Mouse (Mus musculus) embryonic fibroblast, embryonic 13.5 days (primary cell): ENCODE data around the gene Pde11a. TPM values are rescaled to one million over a fixed set of nuclear protein-coding genes. Genes with fewer than 3 reads are reported as not detected.

ENCODE experiments used
- H3K27ac ChIP-seq: 2 replicates; pipeline ENCODE4 v1.5.1; 2012; ENCODE audit warnings: low read length, control low read depth, inconsistent platforms; ENCODE audit not compliant: insufficient read depth
- H3K4me1 ChIP-seq: 2 replicates; pipeline ENCODE4 v1.6.1; 2011; ENCODE audit warnings: low read length; ENCODE audit not compliant: control insufficient read depth, insufficient read depth
- H3K4me3 ChIP-seq: 2 replicates; pipeline ENCODE4 v1.5.1; 2011; ENCODE audit warnings: mild to moderate bottlenecking, control low read depth, low read length; ENCODE audit not compliant: insufficient read depth
- CTCF ChIP-seq: IDR thresholded peaks from 2 replicates; pipeline ENCODE4 v1.5.1; 2011; ENCODE audit warnings: mild to moderate bottlenecking, control low read depth, low read length, moderate library complexity, borderline replicate concordance; ENCODE audit not compliant: insufficient read depth
- POLR2A ChIP-seq: IDR thresholded peaks from 2 replicates; pipeline ENCODE4 v1.6.1; 2011; ENCODE audit warnings: low read depth, mild to moderate bottlenecking, control low read depth, low read length, moderate library complexity
- polyA plus RNA-seq: library from polyadenylated mRNA; stranded (reverse); fragments of >200 nt; gene quantifications from 2 replicates; pipeline ENCODE4 v1.2.4, GENCODE M21; 2011; ENCODE audit warnings: low read depth; ENCODE audit not compliant: missing spikeins, insufficient read length

Pde11a gene
- polyA plus RNA-seq, 1 experiment = 0.26 TPM

- no peak for TF ChIP-seq CTCF
- TF ChIP-seq POLR2A = no peak
These were observed 255.2 kb downstream of the Pde11a start for GRCm38 (mm10) chr2:76083396-76083795.

GRCm38 (mm10) chr2:76081991-76082390 lies 256.6 kb downstream of the Pde11a start:
- TF ChIP-seq CTCF (no peak), POLR2A (no peak)
- Histone ChIP-seq H3K4me3 (no peak overlapping the region), H3K27ac (no peak overlapping the region), H3K4me1 (no peaks in the 10 kb centered on the region)

More at GRCm38 (mm10) chr2:76083396-76083795, 255.2 kb downstream of the Pde11a start:
- Histone ChIP-seq H3K4me1 (no peaks in the 10 kb centered on the region), H3K4me3 (no peak overlapping the region), H3K27ac (no peak overlapping the region)

- Histone ChIP-seq H3K4me3 (no peak overlapping the region), H3K4me1 (no peaks in the 10 kb centered on the region), H3K27ac (no peak overlapping the region)
- TF ChIP-seq CTCF (no peak), POLR2A (no peak)
These were observed 258.0 kb downstream of the Pde11a start for GRCm38 (mm10) chr2:76080549-76080948.

GRCm38 (mm10) chr2:76076838-76077237 lies 261.7 kb downstream of the Pde11a start:
- Histone ChIP-seq H3K27ac (no peak overlapping the region), H3K4me3 (no peak overlapping the region), H3K4me1 (no peaks in the 10 kb centered on the region)
- TF ChIP-seq CTCF (no peak), POLR2A (no peak)

- H3K27ac ChIP-seq = no peak overlapping the region
- no peak for TF ChIP-seq CTCF
- TF ChIP-seq POLR2A = no peak
- H3K4me1 ChIP-seq = no peaks in the 10 kb centered on the region
- H3K4me3 ChIP-seq = no peak overlapping the region
These were observed 262.5 kb downstream of the Pde11a start for GRCm38 (mm10) chr2:76076047-76076446.

- TF ChIP-seq CTCF = no peak
- TF ChIP-seq POLR2A = no peak
- no peak overlapping the region for H3K4me3 ChIP-seq
- H3K4me1 ChIP-seq = no peaks in the 10 kb centered on the region
- no peak overlapping the region for H3K27ac ChIP-seq
These were observed 265.5 kb downstream of the Pde11a start for GRCm38 (mm10) chr2:76073079-76073478.

GRCm38 (mm10) chr2:76070432-76071306 lies 267.9 kb downstream of the Pde11a start:
- TF ChIP-seq POLR2A (peak; percentile 63; the same call in 1 of the 2 replicates), CTCF (0 out of 2 replicates have a peak, but pooled peaks have one; percentile 20)
- H3K27ac ChIP-seq = no peak overlapping the region
- peak overlapping the region; percentile 51 for H3K4me3 ChIP-seq
- no peaks in the 10 kb centered on the region for H3K4me1 ChIP-seq

- Histone ChIP-seq H3K27ac (no peak overlapping the region), H3K4me1 (no peaks in the 10 kb centered on the region), H3K4me3 (no peak overlapping the region)
- TF ChIP-seq CTCF (no peak), POLR2A (no peak)
These were observed 269.3 kb downstream of the Pde11a start for GRCm38 (mm10) chr2:76069238-76069637.

GRCm38 (mm10) chr2:76068155-76068554 lies 270.4 kb downstream of the Pde11a start:
- Histone ChIP-seq H3K4me1 (no peaks in the 10 kb centered on the region), H3K4me3 (no peak overlapping the region), H3K27ac (no peak overlapping the region)
- no peak for TF ChIP-seq POLR2A
- TF ChIP-seq CTCF = no peak

GRCm38 (mm10) chr2:76067144-76067543 lies 271.4 kb downstream of the Pde11a start:
- no peaks in the 10 kb centered on the region for H3K4me1 ChIP-seq
- no peak overlapping the region for H3K4me3 ChIP-seq
- no peak for TF ChIP-seq POLR2A
- peak; percentile 11; the same call in 1 of the 2 replicates for TF ChIP-seq CTCF
- no peak overlapping the region for H3K27ac ChIP-seq
